Mouse (Mus musculus) heart, postnatal 0 days (tissue): ENCODE data around the gene Gm527. TPM values are rescaled to one million over a fixed set of nuclear protein-coding genes. Genes with fewer than 3 reads are reported as not detected.

Experiments
- ATAC-seq: fragments of 200-750 bp; cut with Nextera tagmentation; 2 replicates; pipeline ENCODE4 v1.8.0; 2017; ENCODE audit warnings: low read depth, moderate number of reproducible peaks, moderate library complexity; ENCODE audit not compliant: insufficient read depth
- DNase-seq: peaks from one replicate; pipeline ENCODE4 v3.0.0-alpha.2; 2016; ENCODE audit warnings: low spot score
- H3K27ac ChIP-seq: fragments of 300-500 bp; sonication (generic); 2 replicates; pipeline ENCODE4 v1.5.1; 2014; ENCODE audit warnings: low read depth, mild to moderate bottlenecking
- H3K27me3 ChIP-seq: fragments of 300-500 bp; sonication (generic); 2 replicates; pipeline ENCODE4 v1.6.1; 2014; ENCODE audit warnings: low read length, mixed read lengths; ENCODE audit not compliant: control insufficient read depth, insufficient read depth
- H3K36me3 ChIP-seq: fragments of 300-500 bp; sonication (generic); replicated peaks from 2 replicates; pipeline ENCODE4 v1.6.1; 2014; ENCODE audit warnings: low read length, mixed read lengths; ENCODE audit not compliant: control insufficient read depth, insufficient read depth
- H3K4me1 ChIP-seq: fragments of 300-500 bp; sonication (generic); 2 replicates; pipeline ENCODE4 v1.6.1; 2014; ENCODE audit warnings: antibody characterized with exemption; ENCODE audit not compliant: control insufficient read depth, insufficient read depth
- H3K4me2 ChIP-seq: fragments of 300-500 bp; sonication (generic); 2 replicates; pipeline ENCODE4 v1.6.1; 2014; ENCODE audit warnings: low read depth, mild to moderate bottlenecking, low read length, moderate library complexity
- H3K4me3 ChIP-seq: fragments of 300-500 bp; sonication (generic); 2 replicates; pipeline ENCODE4 v1.5.1; 2014; ENCODE audit warnings: low read depth, low read length
- H3K9ac ChIP-seq: fragments of 300-500 bp; sonication (generic); replicated peaks from 2 replicates; pipeline ENCODE4 v1.6.1; 2014; ENCODE audit warnings: low read depth, low read length, mixed read lengths
- H3K9me3 ChIP-seq: fragments of 300-500 bp; sonication (generic); replicated peaks from 2 replicates; pipeline ENCODE4 v1.6.1; 2016; ENCODE audit warnings: low read length; ENCODE audit not compliant: control insufficient read depth
- CTCF ChIP-seq: IDR thresholded peaks from 2 replicates; pipeline ENCODE4 v1.5.1; 2016; ENCODE audit warnings: antibody characterized with exemption, control low read depth, low read depth
- EP300 ChIP-seq: IDR thresholded peaks from 2 replicates; pipeline ENCODE4 v1.6.1; 2016; ENCODE audit warnings: antibody characterized with exemption, low read depth
- WGBS: fragments of 180-500 bp; shearing (Covaris S2); extraction: QIAGEN DNeasy Blood & Tissue Kit; methylation state at CpG from one replicate; pipeline ENCODE4 v1.1.7; 2014; 5-methylcytosine and 5-hydroxymethylcytosine counted together
- polyA plus RNA-seq: library from polyadenylated mRNA; unstranded; fragments of >200 nt; fragmentation: Nextera tagmentation; extraction: Ambion mirVana; gene quantifications from 2 replicates; pipeline ENCODE4 v1.2.1, GENCODE M21; 2015
- total RNA-seq: library from RNA; depleted of rRNA; stranded (reverse); fragments of >200 nt; gene quantifications from 2 replicates; pipeline ENCODE4 v1.2.3, GENCODE M21; 2014; ENCODE audit warnings: low replicate concordance

Gm527 gene
- total and polyA plus RNA-seq, 2 experiments from 2014 or later = 1.1 to 1.6 TPM

GRCm38 (mm10) chr12:64912996-64913395 is 4.7 kb upstream of the Gm527 start:
- WGBS = 53% methylated on average over 6 of the region's 6 CpGs

GRCm38 (mm10) chr12:64916735-64917134 is 971 bp upstream of the Gm527 start:
- H3K27ac ChIP-seq = no peak overlapping the region
- no peaks in the 10 kb centered on the region for H3K36me3 ChIP-seq
- no peak overlapping the region for H3K9ac ChIP-seq
- no peaks in the 10 kb centered on the region for H3K27me3 ChIP-seq
- 0 out of 2 replicates have a peak, but pooled peaks cover 4% of the 10 kb centered on the region for H3K4me1 ChIP-seq
- no peak overlapping the region for H3K4me2 ChIP-seq
- H3K9me3 ChIP-seq = no peaks in the 10 kb centered on the region
- no peak for DNase-seq
- no peak overlapping the region for H3K4me3 ChIP-seq
- ATAC-seq = no peak
- TF ChIP-seq EP300 (no peak), CTCF (no peak)

More at GRCm38 (mm10) chr12:64912996-64913395, 4.7 kb upstream of the Gm527 start:
- Histone ChIP-seq H3K36me3 (no peaks in the 10 kb centered on the region), H3K27me3 (no peaks in the 10 kb centered on the region), H3K4me1 (no peaks in the 10 kb centered on the region), H3K9ac (no peak overlapping the region), H3K9me3 (no peaks in the 10 kb centered on the region), H3K4me2 (no peak overlapping the region), H3K27ac (no peak overlapping the region), H3K4me3 (no peak overlapping the region)
- ATAC-seq (no peak), DNase-seq (no peak)
- TF ChIP-seq CTCF (no peak), EP300 (no peak)

DNA sequence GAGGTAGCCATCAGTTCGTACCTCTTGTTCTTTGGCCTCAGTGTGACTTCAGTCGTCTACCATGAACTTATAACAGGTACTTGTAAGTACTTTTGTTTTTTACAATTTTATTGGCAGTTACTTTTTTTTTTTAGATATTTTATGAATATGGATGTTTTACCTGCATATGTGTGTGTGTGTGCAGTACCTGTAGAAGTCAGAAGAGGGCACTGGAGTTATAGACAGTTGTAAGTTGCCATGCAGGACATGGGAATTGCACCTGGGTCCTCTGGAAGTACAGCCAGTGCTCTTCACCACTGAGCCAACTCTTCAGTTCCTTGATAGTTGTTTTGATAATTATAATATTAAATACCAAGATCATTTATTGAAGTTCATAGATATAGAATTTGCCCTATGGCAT is 19.8 kb downstream of the Gm527 start:
- TF ChIP-seq CTCF = peak; percentile 47
- TF ChIP-seq EP300 = no peak
- 69% methylated on average over 2 of the region's 2 CpGs for WGBS
- Histone ChIP-seq H3K27ac (no peak overlapping the region), H3K4me2 (no peak overlapping the region), H3K4me3 (no peak overlapping the region), H3K9ac (no peak overlapping the region), H3K9me3 (no peaks in the 10 kb centered on the region), H3K27me3 (no peaks in the 10 kb centered on the region), H3K36me3 (no peaks in the 10 kb centered on the region), H3K4me1 (no peaks in the 10 kb centered on the region)
- DNase-seq (no peak), ATAC-seq (no peak)

- DNase-seq (no peak), ATAC-seq (no peak)
- Histone ChIP-seq H3K9me3 (no peaks in the 10 kb centered on the region), H3K27ac (peak overlapping the region; percentile 79; the same call in 1 of the 2 replicates), H3K27me3 (no peaks in the 10 kb centered on the region), H3K36me3 (no peaks in the 10 kb centered on the region), H3K9ac (peak overlapping the region; percentile 69), H3K4me1 (peaks cover 13% of the 10 kb centered on the region), H3K4me3 (peak overlapping the region; percentile 100), H3K4me2 (peak overlapping the region; percentile 72)
- 5% methylated on average over 4 of the region's 4 CpGs for WGBS
- TF ChIP-seq CTCF (no peak), EP300 (no peak)
These were observed 46.9 kb downstream of the Gm527 start for GRCm38 (mm10) chr12:64964560-64964959.

- peak; percentile 99 for ATAC-seq
- peak; percentile 100 for DNase-seq
- Histone ChIP-seq H3K9me3 (no peaks in the 10 kb centered on the region), H3K4me3 (peak within 1 kb of the TSS; percentile 100), H3K27ac (peak within 1 kb of the TSS; percentile 98), H3K4me2 (peak within 1 kb of the TSS; percentile 97), H3K4me1 (peaks cover 17% of the 10 kb centered on the region), H3K9ac (peak within 1 kb of the TSS; percentile 99), H3K27me3 (no peaks in the 10 kb centered on the region), H3K36me3 (no peaks in the 10 kb centered on the region)
- TF ChIP-seq EP300 (no peak; the same call in 1 of the 2 replicates), CTCF (no peak)
- under 1% methylated on average over 44 of the region's 45 CpGs for WGBS
These were observed 47.7 kb downstream of the Gm527 start, which contains the start of the genes Klhl28 and Togaram1 for GRCm38 (mm10) chr12:64965124-64966026. TSS of gene Klhl28 (minus strand) at chr12:64965534. TSS of gene Togaram1 (plus strand) at chr12:64965804.
